Comparison of ENCODE assay signal across 16 mouse cellular contexts in genomic region chr14:121477925-121478693, GRCm38 (mm10). TPM values are rescaled to one million over a fixed set of nuclear protein-coding genes. Genes with fewer than 3 reads are reported as not detected.
DNase-seq lines count a peak whose midpoint lies in the region; ATAC-seq lines count a peak whose summit lies in the region.
"Had no signal": no experiment of that assay in that cellular context is flagged by ENCODE, and none has a peak within 500 bp of the region (broad histone marks: within the 10 kb centered on the region; RNA-seq: fewer than 3 reads in every experiment).

No protein-coding gene starts in this region.

- peak; percentile 28 to 39 for DNase-seq in CD8-positive naive resting alpha-beta T cell, adult 2 months (ENCODE audit: low read depth in 2 of 2, low spot score in 2 of 2)
- DNase-seq in naive thymus-derived CD4-positive, alpha-beta T cell, adult 2 months (ENCODE audit: low read depth), result peak; percentile 72
- DNase-seq in thymus, postnatal 36 days, result peak; percentile 46 to 55
- no peak for DNase-seq in layer of hippocampus, adult 18-20 months (ENCODE audit: low spot score in 2 of 2)
- DNase-seq in embryo, embryonic 9.5 days (ENCODE audit: extremely low spot score), result no peak
- DNase-seq in layer of hippocampus, adult 9-10 months (ENCODE audit: low spot score), result no peak
- DNase-seq: adrenal gland, postnatal 14 days; cerebellum, adult 8-10 months; kidney, adult 18-20 months; kidney, postnatal 25 days; lung, adult 2 months; right cerebral cortex, postnatal 14 days had no signal

- ATAC-seq in granulocyte monocyte progenitor cell, adult 5-6 weeks (replicated peaks; ENCODE audit: poor library complexity, severe bottlenecking), result peak; percentile 96
- ATAC-seq: midbrain, embryonic 16.5 days had no signal

RNA-seq across cellular contexts. Expression of gene Slc15a1, which starts 26.9 kb away (rescaled TPM):
- 0.52 TPM in 1 of 2 replicates, not detected in the other for total RNA-seq in granulocyte monocyte progenitor cell, adult 5-6 weeks (2014; fragmentation: Nextera tagmentation)
- not detected in 2 replicates for total RNA-seq in granulocyte monocyte progenitor cell, adult 5-6 weeks (2017)
- not detected for total RNA-seq in layer of hippocampus, adult 18-20 months (2021)
- total RNA-seq: gastrocnemius, adult 8-10 months; liver, adult 2 months had no signal

Comparison
In these comparisons a context has a peak if more than half of its experiments do, and no peak if none do; other contexts are left out.
1. DNase-seq: peak in CD8-positive naive resting alpha-beta T cell, adult 2 months (2 of 2), naive thymus-derived CD4-positive, alpha-beta T cell, adult 2 months (single experiment) and thymus, postnatal 36 days (2 of 2); none in layer of hippocampus, adult 18-20 months (0 of 2), embryo, embryonic 9.5 days (single experiment) and layer of hippocampus, adult 9-10 months (single experiment).